Mouse (Mus musculus) fat pad, adult 2 months (tissue): ENCODE data around the gene Olfr948.

Source experiments
- DNase-seq: peaks from one replicate; pipeline ENCODE4 v3.0.0-alpha.2; 2011; ENCODE audit warnings: low read depth, low spot score; ENCODE audit errors: extremely low read depth

Olfr948 gene

DNA sequence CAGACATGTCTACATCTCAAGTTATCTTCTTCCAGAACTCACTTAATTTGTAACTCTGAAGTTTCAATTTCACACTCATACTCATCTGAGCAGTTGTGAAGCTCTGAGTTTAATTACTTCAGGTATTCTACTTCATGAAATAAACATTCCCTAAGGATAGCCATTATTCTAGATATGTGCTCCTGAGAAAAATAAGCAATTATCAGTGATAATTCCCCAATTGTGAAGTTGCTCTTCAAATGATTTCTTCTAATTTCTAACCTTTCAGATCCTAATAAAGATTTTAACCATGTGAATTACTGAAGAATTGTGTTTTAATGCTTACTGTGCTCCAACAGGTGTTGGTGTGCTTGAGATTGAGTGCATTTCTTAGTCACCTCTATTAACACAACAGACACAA, at the start of gene Olfr948:
TSS of gene Olfr948 (minus strand) at position 101 of the 400 bp plus-strand sequence.
- no peak for DNase-seq

DNA sequence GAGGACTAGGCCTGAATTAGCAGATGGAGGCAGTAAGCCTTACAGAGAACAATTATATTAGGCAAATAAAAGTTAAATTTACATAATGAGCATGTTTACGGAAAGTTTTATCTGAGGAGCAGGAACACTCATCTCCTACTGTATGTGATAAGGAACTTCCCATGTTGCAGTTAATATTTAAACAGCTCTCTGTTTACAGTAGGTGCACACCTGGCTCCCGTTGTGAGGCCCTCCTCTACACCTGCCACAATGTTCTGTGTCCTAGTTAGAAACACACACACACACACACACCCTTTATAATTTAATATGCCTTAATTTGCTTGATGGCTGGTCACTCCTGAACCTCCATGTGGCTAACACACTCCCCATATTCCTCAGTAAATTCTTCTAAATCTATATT, 38.7 kb downstream of the Olfr948 start:
- DNase-seq, result no peak

DNA sequence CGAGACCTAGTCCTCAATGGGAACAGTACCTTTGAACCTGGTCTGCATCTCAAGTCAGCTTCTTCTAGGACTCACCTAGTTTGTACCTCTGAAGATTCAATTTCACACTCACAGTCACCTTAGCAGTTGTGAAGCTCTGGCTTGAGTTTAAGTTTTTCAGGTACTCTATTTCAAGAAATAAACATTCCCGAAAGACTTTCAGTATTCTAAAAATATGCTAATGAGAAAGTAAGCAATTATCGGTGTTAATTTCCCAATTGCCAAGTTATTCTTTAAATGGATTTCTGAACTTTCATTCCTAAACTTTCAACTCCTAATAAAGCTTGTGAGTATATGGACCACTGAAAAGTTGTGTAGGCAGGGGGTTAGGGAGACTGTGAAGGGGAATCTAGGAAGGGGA, 49.1 kb downstream of the Olfr948 start, which contains the start of gene Olfr945:
TSS of gene Olfr945 (minus strand) at position 101 of the 400 bp plus-strand sequence.
- no peak for DNase-seq
